Mouse (Mus musculus) ES-E14 (cell line): ENCODE results near the gene Snapin.

Experiments
- MAFK ChIP-seq: IDR thresholded peaks from 2 replicates; pipeline ENCODE4 v1.6.1; 2014; ENCODE audit warnings: mild to moderate bottlenecking, low read depth, low read length, inconsistent platforms; ENCODE audit not compliant: insufficient read depth
- ZC3H11A ChIP-seq: IDR thresholded peaks from 2 replicates; pipeline ENCODE4 v1.6.1; 2012; ENCODE audit warnings: low read depth, mild to moderate bottlenecking, inconsistent platforms, low read length, borderline replicate concordance

DNA sequence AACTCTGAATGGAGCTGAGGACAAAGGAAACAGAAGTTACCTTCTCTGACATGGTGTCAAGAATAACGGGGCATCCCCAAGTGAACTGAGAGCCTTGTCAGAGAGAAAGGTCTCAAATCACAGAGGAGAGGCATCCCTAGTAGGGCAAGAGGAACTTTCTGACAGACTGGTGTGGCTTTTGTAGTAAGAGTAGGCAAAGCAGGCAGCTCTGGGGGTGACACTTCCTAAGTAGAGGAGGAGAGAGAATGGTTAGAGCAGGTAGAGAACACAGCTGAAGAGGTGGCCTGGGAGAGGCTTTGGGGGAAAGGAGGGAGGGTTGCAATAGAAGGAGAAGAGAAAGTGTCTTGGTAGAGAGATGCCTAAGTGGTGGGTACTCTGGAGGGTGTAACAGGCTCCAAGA, 44.6 kb upstream of the Snapin start:
- TF ChIP-seq ZC3H11A (no peak), MAFK (no peak)
